Mouse (Mus musculus) thymus, adult 2 months (tissue): ENCODE data around the gene Atp6v0a4.

Experiments
- CTCF ChIP-seq: fragments of 200-500 bp; IDR thresholded peaks from 2 replicates; pipeline ENCODE4 v1.5.1; 2012; ENCODE audit warnings: mild to moderate bottlenecking, control low read depth, low read length, moderate library complexity, borderline replicate concordance; ENCODE audit not compliant: control insufficient read depth, poor library complexity, insufficient read depth; ENCODE audit errors: extremely low read depth
- POLR2A ChIP-seq: fragments of 200-500 bp; IDR thresholded peaks from 2 replicates; pipeline ENCODE4 v1.6.1; 2012; ENCODE audit warnings: mild to moderate bottlenecking, low read length, control low read depth, moderate library complexity; ENCODE audit not compliant: control insufficient read depth, poor library complexity, insufficient read depth; ENCODE audit errors: extremely low read depth

- TF ChIP-seq CTCF (no peak), POLR2A (no peak)
Observed at GRCm38 (mm10) chr6:38152305-38152704, 27.9 kb upstream of the Atp6v0a4 start.
